Mouse (Mus musculus): ENCODE data around the gene Tmem40. TPM values are rescaled to one million over a fixed set of nuclear protein-coding genes. Genes with fewer than 3 reads are reported as not detected.

Gene Tmem40
- 1.6 and 1.9 TPM in 2 replicates for polyA plus RNA-seq (2016; fragmentation: Nextera tagmentation; extraction: Ambion mirVana)

DNA sequence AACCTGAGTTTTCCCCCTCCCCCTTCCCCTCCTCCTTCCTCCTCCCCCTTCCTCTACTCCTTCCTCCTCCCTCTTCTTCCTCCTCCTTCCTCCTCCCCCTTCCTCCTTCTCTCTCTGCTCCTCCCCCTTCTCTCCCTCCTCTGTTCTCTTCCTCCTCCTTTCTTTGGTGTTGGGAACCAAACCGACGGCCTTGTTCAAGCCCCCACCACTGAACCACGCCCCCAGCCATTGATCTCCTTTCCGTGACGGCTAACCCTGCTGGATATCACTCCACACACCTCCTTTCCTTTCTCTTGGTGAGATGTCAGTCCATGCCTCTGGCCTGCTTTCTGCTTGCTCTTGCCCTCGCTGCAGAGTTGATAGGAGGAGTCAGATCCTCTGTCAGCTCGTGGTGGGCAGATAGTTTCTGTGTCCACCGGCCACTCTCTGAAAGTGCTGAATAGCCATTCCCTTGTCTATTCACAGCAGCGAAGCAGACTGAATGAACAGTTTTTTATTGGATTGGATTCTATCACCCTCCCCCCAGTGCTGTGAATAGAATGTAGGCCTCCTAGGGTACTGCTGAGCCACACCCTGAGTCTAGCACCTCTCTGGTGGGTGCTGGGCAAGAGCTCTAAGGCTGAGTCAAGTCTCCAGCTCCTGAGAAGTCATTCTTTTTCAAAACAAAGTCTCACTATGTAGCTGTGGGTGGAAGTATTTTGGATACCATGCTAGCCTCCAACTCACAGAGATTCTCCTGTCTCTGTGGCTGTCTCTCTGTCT, at the start of gene Tmem40:
TSS of gene Tmem40 (minus strand) at position 416 of the 762 bp plus-strand sequence.
- no peaks in the 10 kb centered on the region for H3K27me3 ChIP-seq (ENCODE audit: low read depth, poor library complexity, severe bottlenecking)
- peaks cover 56% of the 10 kb centered on the region for H3K4me1 ChIP-seq
- peak within 1 kb of the TSS; percentile 35 for H3K4me3 ChIP-seq
- 2% methylated on average over 9 of the region's 9 CpGs for WGBS
- peak within 1 kb of the TSS; percentile 88 for H3K27ac ChIP-seq (replicated peaks)
- H3K36me3 ChIP-seq, result no peaks in the 10 kb centered on the region
- peak; percentile 72 for DNase-seq (ENCODE audit: low spot score)
- no peaks in the 10 kb centered on the region for H3K9me3 ChIP-seq (replicated peaks)

DNA sequence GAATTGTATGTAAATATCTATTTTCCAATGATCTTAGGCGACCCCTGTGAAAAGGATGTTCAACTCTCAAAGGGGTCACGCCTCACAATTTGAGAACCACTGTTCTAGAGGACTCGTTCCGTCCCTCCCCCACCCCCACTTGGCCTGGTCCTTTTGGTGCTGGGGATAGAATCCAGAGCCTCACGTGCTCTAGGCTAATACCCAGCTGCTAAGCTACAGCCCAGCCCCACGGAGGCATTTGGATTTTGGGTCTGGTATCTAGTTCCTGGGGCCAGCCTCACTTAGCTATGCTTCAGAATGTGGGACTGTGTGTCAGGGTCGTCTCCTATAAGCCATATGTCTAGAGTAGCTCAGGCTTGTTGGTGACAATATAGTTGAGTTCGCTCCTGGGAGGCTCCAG, 49.4 kb upstream of the Tmem40 start:
- Histone ChIP-seq H3K4me1 (peaks cover 17% of the 10 kb centered on the region), H3K4me3 (no peak overlapping the region), H3K9me3 (replicated peaks) (no peaks in the 10 kb centered on the region), H3K27ac (replicated peaks) (no peak overlapping the region), H3K36me3 (peaks cover 12% of the 10 kb centered on the region), H3K27me3 (ENCODE audit: low read depth, poor library complexity, severe bottlenecking) (no peaks in the 10 kb centered on the region)
- no peak for DNase-seq (ENCODE audit: low spot score)
- WGBS, result 79% methylated on average over 8 of the region's 8 CpGs

DNA sequence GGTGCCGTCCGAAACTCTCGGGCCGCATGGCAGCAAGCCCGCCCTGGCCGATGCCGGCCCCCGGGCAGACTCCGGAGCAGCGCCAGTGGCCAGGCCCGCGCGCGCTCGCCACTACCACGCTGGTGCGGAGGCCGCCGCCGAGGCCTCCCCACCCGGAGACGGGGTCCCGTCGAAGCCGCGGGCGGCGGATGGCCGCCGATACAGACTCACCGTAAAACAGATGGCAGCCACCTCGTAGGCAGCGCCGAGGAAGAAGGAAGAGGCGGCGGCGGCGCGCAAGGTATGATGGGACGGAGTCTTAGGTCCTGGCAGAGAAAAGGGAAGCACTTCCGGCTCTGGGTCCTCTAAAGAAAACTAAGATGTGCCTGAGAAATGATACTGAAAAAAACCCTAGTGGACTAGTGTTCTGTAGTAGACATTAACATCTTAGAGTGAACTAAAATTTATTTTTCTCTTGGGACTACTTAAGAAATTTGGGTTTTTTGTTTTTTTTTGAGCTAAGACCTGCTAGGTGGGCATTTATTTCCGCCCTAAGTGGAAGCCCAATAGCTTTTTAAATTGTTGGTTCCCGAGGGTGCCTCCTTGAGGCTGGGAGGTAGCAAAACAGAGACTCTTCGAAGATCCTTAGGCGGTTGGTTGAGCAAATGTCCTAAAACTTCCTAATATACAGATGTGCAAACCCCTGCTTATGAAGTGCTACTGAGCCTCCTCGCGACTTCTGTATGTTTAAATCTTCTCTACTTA, 46.5 kb upstream of the Tmem40 start, which contains the start of gene Rpl32:
TSS of gene Rpl32 (minus strand) at position 260 of the 744 bp plus-strand sequence.
- Histone ChIP-seq H3K36me3 (peaks cover 42% of the 10 kb centered on the region), H3K9me3 (replicated peaks) (no peaks in the 10 kb centered on the region), H3K27me3 (ENCODE audit: low read depth, poor library complexity, severe bottlenecking) (no peaks in the 10 kb centered on the region), H3K4me3 (peak within 1 kb of the TSS; percentile 98), H3K4me1 (peaks cover 19% of the 10 kb centered on the region), H3K27ac (replicated peaks) (peak within 1 kb of the TSS; percentile 95)
- peak; percentile 86 for DNase-seq (ENCODE audit: low spot score)
- under 1% methylated on average over 47 of the region's 47 CpGs for WGBS

DNA sequence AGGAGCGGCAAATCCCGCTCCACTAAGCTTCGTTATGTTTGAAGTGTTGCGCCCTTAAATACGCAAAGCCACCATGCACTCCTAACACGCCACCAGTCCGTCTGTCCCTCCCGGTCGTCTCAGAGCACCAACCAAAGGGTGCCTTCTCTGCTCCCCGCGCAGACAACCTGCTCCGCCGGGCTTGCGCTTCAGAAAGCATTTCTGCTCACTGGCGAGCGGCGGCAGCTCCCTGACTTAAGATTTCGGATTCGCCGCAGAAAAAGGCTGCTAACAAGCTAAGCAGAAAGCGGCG, 45.9 kb upstream of the Tmem40 start:
- Histone ChIP-seq H3K4me3 (peak overlapping the region; percentile 98), H3K27ac (replicated peaks) (peak overlapping the region; percentile 95), H3K27me3 (ENCODE audit: low read depth, poor library complexity, severe bottlenecking) (no peaks in the 10 kb centered on the region), H3K4me1 (peaks cover 19% of the 10 kb centered on the region), H3K36me3 (peaks cover 47% of the 10 kb centered on the region), H3K9me3 (replicated peaks) (no peaks in the 10 kb centered on the region)
- under 1% methylated on average over 22 of the region's 22 CpGs for WGBS
- DNase-seq (ENCODE audit: low spot score), result no peak

DNA sequence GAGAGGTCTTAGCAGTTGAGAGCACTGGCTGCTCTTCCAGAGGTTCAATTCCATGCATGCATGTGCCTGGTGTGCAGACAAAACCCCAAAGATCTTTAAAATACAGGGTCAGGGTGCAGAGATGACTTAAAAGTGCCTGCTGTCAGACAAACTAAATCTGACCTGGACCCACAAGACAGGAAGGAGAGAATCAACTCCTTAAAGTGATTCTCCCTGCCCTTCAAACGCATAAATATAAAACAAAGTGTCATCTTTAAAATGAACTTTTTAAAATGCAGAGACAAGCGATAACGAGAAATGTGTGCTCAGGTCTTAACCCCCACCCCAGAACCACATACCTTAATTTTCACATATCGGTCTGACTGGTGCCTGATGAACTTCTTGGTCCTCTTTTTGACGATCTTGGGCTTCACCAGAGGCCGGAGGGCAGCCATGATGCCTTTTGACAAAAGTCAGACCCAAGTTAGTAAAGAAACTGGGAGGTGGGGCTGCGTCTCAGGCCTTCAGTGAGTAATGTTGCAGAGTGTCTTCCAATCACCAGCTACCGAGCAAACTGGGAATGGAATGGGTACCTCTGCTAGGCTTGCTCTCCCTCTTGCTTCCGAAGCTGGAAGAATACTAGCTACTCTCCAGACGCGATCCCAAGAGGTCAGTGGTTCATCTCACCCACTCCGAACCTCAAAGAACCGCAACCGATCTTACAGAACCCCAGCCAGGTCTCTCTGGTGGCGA, 45.4 kb upstream of the Tmem40 start:
- peaks cover 19% of the 10 kb centered on the region for H3K4me1 ChIP-seq

DNA sequence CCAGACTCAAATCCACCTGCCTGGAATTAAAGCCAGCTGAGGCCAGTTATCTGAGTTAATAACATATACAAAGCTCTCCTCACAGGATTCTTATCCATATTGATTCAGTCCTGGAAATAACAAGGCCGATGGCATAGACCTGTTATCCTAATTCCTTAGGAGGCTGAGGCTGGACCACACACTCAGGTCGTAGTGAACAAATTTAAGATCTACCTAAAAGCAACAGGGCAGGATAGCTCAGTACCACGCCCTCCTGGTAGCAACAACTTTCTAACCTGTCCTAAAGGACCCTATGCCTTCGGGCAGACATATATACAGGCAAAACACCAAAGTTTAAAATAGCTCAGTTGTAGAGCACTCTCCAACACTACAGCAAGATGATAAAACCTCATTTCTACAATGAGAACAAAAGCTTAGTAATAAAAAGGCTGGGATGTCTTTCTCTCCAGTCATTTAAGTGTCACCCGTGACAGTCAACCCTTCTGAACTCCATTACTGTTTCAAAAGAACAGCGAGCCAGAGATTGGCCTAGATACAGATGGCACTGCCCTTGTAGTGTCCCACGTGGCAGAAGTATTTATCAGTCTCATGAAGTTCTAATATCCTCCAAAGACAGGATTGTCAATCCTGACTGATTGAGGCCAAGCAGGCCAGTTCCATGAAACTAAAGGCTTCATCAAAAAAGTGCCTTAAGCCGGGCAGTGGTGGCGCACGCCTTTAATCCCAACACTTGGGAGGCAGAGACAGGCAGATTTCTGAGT, 42.4 kb upstream of the Tmem40 start:
- H3K9me3 ChIP-seq (replicated peaks), result no peaks in the 10 kb centered on the region
- H3K4me3 ChIP-seq, result no peak overlapping the region
- no peaks in the 10 kb centered on the region for H3K27me3 ChIP-seq (ENCODE audit: low read depth, poor library complexity, severe bottlenecking)
- H3K36me3 ChIP-seq, result peaks cover 82% of the 10 kb centered on the region
- WGBS, result 75% methylated on average over 10 of the region's 10 CpGs
- DNase-seq (ENCODE audit: low spot score), result no peak
- peaks cover 19% of the 10 kb centered on the region for H3K4me1 ChIP-seq
- H3K27ac ChIP-seq (replicated peaks), result no peak overlapping the region

More for the DNA sequence above, 45.4 kb upstream of the Tmem40 start:
- no peaks in the 10 kb centered on the region for H3K9me3 ChIP-seq (replicated peaks)
- H3K27me3 ChIP-seq (ENCODE audit: low read depth, poor library complexity, severe bottlenecking), result no peaks in the 10 kb centered on the region
- 5% methylated on average over 15 of the region's 15 CpGs for WGBS
- peak overlapping the region; percentile 98 for H3K4me3 ChIP-seq
- H3K27ac ChIP-seq (replicated peaks), result peak overlapping the region; percentile 95
- DNase-seq (ENCODE audit: low spot score), result peak; percentile 25
- peaks cover 52% of the 10 kb centered on the region for H3K36me3 ChIP-seq

DNA sequence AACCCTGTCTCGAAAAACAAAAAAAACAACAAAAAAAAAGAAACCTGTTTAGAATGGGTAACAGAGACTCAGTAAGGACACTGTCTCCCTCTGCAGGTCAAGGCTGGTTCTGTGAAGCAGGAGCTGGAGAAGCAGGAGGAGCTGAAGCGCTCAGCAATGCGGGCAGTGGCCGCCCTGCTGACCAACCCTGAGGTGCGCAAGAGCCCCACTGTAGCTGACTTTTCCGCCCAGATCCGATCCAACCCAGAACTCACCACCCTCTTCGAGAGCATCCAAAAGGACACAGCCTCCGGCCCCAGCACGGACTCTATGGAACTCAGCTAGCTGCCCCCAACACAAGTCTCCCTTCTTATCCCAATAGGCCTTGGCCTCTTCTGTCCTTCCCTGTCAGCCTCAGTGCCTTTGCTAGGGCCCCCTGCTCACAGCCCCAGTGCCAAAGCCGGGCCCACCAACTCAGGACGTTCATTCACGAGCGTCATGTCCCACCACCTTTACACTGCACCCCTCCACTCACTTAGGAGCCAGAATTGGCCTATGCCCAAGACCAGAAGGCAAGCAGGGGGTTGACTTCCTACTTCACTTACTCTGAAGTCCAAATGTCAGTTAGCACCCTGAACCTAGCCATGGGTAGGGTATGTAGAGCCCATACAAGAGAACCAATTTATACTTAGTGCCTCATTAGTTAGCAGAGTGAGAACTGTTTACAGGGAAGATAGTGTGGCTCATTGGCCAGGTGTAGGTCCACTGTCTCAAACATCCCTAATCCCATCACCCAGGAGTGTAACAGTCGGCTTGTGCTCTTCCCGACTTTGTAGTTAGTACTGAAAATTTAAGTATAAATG, 41.6 kb upstream of the Tmem40 start:
- 52% methylated on average over 16 of the region's 16 CpGs for WGBS
- H3K27ac ChIP-seq (replicated peaks), result no peak overlapping the region

DNA sequence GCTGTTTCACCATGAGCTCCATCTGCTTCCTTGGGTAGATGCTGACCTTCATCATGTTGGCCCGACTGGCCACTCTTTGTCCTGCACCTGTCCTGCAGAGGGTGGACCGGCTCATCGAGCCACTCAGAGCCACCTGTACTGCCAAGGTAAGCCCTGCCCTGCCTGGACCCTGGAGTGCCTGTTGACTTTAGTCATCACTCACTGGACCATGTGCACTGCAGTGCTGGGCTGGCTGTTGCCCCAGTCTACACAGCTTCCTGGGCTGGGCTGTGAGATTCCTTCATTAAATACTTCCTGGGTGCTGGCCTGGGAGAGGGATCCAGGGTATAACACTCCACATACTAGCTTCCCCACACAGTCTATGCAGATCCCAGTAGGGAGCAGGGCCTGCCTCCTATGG, 39.6 kb upstream of the Tmem40 start:
- Histone ChIP-seq H3K4me1 (peaks cover 12% of the 10 kb centered on the region), H3K27me3 (ENCODE audit: low read depth, poor library complexity, severe bottlenecking) (no peaks in the 10 kb centered on the region), H3K9me3 (replicated peaks) (no peaks in the 10 kb centered on the region), H3K36me3 (peaks cover 100% of the 10 kb centered on the region), H3K27ac (replicated peaks) (no peak overlapping the region), H3K4me3 (no peak overlapping the region)
- WGBS, result 94% methylated on average over 3 of the region's 3 CpGs
- DNase-seq (ENCODE audit: low spot score), result no peak

More for the DNA sequence above, 41.6 kb upstream of the Tmem40 start:
- DNase-seq (ENCODE audit: low spot score), result peak; percentile 69
- Histone ChIP-seq H3K4me3 (no peak overlapping the region), H3K4me1 (peaks cover 19% of the 10 kb centered on the region), H3K27me3 (ENCODE audit: low read depth, poor library complexity, severe bottlenecking) (no peaks in the 10 kb centered on the region), H3K36me3 (peaks cover 91% of the 10 kb centered on the region), H3K9me3 (replicated peaks) (no peaks in the 10 kb centered on the region)

DNA sequence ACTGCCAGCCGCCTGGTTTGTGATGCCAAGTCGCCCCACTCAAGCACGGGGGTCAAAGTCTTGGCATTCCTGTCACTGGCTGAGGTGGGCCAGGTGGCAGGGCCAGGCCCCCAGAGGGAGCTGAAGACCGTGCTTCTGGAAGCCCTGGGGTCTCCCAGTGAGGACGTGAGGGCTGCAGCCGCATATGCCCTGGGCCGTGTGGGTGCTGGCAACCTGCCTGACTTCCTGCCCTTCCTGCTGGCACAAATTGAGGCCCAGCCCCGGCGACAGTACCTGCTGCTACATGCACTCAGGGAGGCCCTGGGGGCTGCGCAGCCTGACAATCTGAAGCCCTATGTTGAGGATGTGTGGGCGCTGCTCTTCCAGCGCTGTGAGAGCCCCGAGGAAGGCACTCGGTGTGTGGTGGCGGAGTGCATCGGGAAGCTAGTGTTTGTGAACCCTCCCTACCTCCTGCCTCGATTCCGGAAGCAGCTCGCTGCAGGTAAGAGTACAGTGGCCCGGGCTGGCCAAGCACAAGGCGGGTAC, 30.5 kb upstream of the Tmem40 start:
- Histone ChIP-seq H3K4me3 (no peak overlapping the region), H3K27ac (replicated peaks) (no peak overlapping the region), H3K36me3 (peaks cover 100% of the 10 kb centered on the region), H3K27me3 (ENCODE audit: low read depth, poor library complexity, severe bottlenecking) (no peaks in the 10 kb centered on the region), H3K9me3 (replicated peaks) (no peaks in the 10 kb centered on the region), H3K4me1 (no peaks in the 10 kb centered on the region)
- 94% methylated on average over 21 of the region's 21 CpGs for WGBS
- DNase-seq (ENCODE audit: low spot score), result no peak

DNA sequence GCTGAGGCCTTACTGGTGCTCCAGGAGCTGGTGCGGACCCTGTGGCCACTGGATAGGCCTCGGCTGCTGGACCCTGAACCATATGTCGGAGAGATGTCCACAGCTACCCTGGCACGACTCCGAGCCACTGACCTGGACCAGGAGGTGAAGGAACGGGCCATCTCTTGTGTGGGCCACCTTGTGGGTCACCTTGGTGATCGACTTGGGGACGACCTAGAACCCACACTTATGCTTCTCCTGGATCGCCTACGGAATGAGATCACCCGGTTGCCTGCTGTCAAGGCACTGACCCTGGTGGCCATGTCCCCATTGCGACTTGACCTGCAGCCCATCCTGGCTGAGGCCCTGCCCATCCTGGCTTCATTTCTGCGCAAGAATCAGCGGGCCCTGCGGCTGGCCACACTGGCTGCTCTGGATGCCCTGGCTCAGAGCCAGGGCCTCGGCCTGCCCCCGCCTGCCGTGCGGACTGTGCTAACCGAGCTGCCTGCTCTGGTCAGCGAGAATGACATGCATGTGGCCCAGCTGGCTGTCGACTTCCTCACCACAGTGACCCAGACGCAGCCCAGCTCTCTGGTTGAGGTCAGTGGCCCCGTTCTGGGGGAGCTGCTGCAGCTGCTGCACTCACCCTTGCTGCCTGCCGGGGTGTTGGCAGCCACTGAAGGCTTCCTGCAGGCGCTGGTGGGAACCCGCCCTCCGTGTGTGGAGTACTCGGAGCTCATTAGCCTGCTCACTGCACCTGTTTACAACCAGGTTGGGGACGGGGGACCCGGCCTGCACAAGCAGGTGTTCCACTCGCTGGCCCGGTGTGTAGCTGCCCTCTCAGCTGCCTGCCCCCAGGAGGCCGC, 29.9 kb upstream of the Tmem40 start:
- peaks cover 100% of the 10 kb centered on the region for H3K36me3 ChIP-seq
- H3K27ac ChIP-seq (replicated peaks), result no peak overlapping the region
- H3K4me1 ChIP-seq, result no peaks in the 10 kb centered on the region
- no peaks in the 10 kb centered on the region for H3K27me3 ChIP-seq (ENCODE audit: low read depth, poor library complexity, severe bottlenecking)
- no peaks in the 10 kb centered on the region for H3K9me3 ChIP-seq (replicated peaks)
- no peak overlapping the region for H3K4me3 ChIP-seq
- DNase-seq (ENCODE audit: low spot score), result no peak
- WGBS, result 92% methylated on average over 34 of the region's 34 CpGs

DNA sequence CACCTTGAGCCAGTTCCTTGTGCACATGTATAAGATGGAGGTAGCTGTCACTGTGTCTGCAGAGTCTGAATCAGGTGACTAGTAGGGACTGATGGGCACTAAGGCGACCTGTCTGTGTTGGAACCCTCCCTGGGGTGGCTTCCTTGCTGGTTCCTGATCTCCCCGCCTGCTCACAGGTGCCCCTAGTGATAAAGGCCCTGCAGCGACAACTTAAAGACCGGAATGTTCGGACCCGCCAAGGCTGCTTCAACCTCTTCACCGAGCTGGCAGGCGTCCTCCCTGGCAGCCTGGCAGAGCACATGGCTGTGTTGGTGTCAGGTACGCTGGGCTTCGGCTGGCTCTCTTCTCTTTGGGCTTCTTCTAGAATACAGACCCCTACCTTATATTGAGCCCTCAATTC, 28.8 kb upstream of the Tmem40 start:
- H3K36me3 ChIP-seq, result peaks cover 100% of the 10 kb centered on the region
- 88% methylated on average over 10 of the region's 10 CpGs for whole genome bisulfite sequencing
- DNase-seq (ENCODE audit: low spot score), result no peak

More for the DNA sequence above, 28.8 kb upstream of the Tmem40 start:
- no peaks in the 10 kb centered on the region for H3K4me1 ChIP-seq
- no peak overlapping the region for H3K27ac ChIP-seq (replicated peaks)
- H3K4me3 ChIP-seq, result no peak overlapping the region
- H3K27me3 ChIP-seq (ENCODE audit: low read depth, poor library complexity, severe bottlenecking), result no peaks in the 10 kb centered on the region
- no peaks in the 10 kb centered on the region for H3K9me3 ChIP-seq (replicated peaks)

Measured in midbrain, embryonic 10.5 days (tissue).